ENCODE assay signal across 26 mouse cellular contexts in the genomic region with DNA sequence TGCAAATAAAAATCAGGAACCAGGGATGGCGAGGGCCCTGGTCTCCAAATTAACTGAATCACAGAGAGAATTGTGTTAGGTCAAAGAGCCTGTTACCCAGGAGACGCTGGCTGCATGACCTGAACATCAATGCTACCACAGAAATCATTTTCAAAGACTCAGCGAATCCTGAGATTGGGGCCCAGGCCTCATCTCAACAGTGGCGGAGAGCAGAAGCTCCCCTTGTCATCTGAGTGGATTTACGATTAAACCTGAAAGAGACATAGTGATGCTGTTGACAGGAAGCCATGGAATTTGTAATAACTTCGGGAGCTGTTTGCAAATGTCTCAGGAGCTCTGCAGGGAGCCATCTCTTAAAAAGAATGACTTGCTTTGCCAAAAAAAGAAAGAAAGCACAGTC.
DNase-seq lines count a peak whose midpoint lies in the region; ATAC-seq lines count a peak whose summit lies in the region.
"Had no signal": no experiment of that assay in that cellular context is flagged by ENCODE, and none has a peak within 500 bp of the region (broad histone marks: within the 10 kb centered on the region; RNA-seq: fewer than 3 reads in every experiment).

No protein-coding gene starts in this region.

- no peak overlapping the region for H3K27ac ChIP-seq in hindbrain, embryonic 16.5 days (ENCODE audit: low read depth, low read length)
- no peak overlapping the region for H3K27ac ChIP-seq in hindbrain, embryonic 13.5 days
- H3K27ac ChIP-seq in midbrain, embryonic 14.5 days (replicated peaks; ENCODE audit: low read depth, low read length) = peak overlapping the region; percentile 57
- H3K27ac ChIP-seq: forebrain, embryonic 13.5 days; heart, embryonic 13.5 days; left cerebral cortex, adult 2 months; liver, embryonic 13.5 days; stomach, embryonic 15.5 days had no signal

- DNase-seq in embryo, embryonic 10 days (ENCODE audit: low spot score) = peak; percentile 37
- DNase-seq in embryo, embryonic 9.5 days (ENCODE audit: extremely low spot score) = no peak
- DNase-seq in embryo, embryonic 11 days = peak; percentile 35
- peak; percentile 54 for DNase-seq in midbrain, embryonic 14.5 days
- DNase-seq in kidney, postnatal 25 days = no peak
- DNase-seq: adrenal gland, adult 8-10 months; cerebellum, adult 18-20 months; cerebellum, postnatal 14 days; heart, adult 18-20 months; heart, postnatal 14 days; kidney, postnatal 4 days; liver, embryonic 13.5 days; lung, adult 2 months; lung, postnatal 14 days; thymus, adult 18-20 months; thymus, postnatal 36 days had no signal

- no peaks in the 10 kb centered on the region for H3K36me3 ChIP-seq in hindbrain, embryonic 16.5 days (ENCODE audit: control insufficient read depth, insufficient read depth, low read length)
- no peaks in the 10 kb centered on the region for H3K36me3 ChIP-seq in hindbrain, embryonic 13.5 days
- H3K36me3 ChIP-seq in midbrain, embryonic 14.5 days (ENCODE audit: control insufficient read depth, insufficient read depth, low read length) = no peaks in the 10 kb centered on the region
- H3K36me3 ChIP-seq: heart, embryonic 13.5 days; liver, embryonic 13.5 days; stomach, embryonic 15.5 days had no signal

- ATAC-seq in hindbrain, embryonic 16.5 days = peak; percentile 54; the same call in 1 of the 2 replicates
- no peak for ATAC-seq in hindbrain, embryonic 13.5 days (ENCODE audit: low FRiP score)
- no peak for ATAC-seq in midbrain, embryonic 14.5 days (ENCODE audit: low FRiP score, low TSS enrichment)
- ATAC-seq in erythroblast, adult 5-6 weeks (replicated peaks; ENCODE audit: low FRiP score, poor library complexity, severe bottlenecking) = no peak
- ATAC-seq: activated CD4-positive, CD25-positive, alpha-beta regulatory T cell, adult 4 months; forebrain, embryonic 13.5 days; intestine, postnatal 0 days had no signal

- H3K9me3 ChIP-seq in hindbrain, embryonic 16.5 days (ENCODE audit: control insufficient read depth, low read length) = no peaks in the 10 kb centered on the region
- H3K9me3 ChIP-seq in hindbrain, embryonic 13.5 days = no peaks in the 10 kb centered on the region
- no peaks in the 10 kb centered on the region for H3K9me3 ChIP-seq in midbrain, embryonic 14.5 days (ENCODE audit: control insufficient read depth, low read length)
- H3K9me3 ChIP-seq: forebrain, embryonic 13.5 days; heart, embryonic 13.5 days; liver, embryonic 13.5 days; stomach, embryonic 15.5 days had no signal

- H3K27me3 ChIP-seq in hindbrain, embryonic 16.5 days (replicated peaks; ENCODE audit: control insufficient read depth, insufficient read depth, low read length) = no peaks in the 10 kb centered on the region
- no peaks in the 10 kb centered on the region for H3K27me3 ChIP-seq in hindbrain, embryonic 13.5 days
- H3K27me3 ChIP-seq in midbrain, embryonic 14.5 days (ENCODE audit: control insufficient read depth, insufficient read depth, low read length) = no peaks in the 10 kb centered on the region
- H3K27me3 ChIP-seq: forebrain, embryonic 13.5 days; heart, embryonic 13.5 days; liver, embryonic 13.5 days; stomach, embryonic 15.5 days had no signal

- 13% methylated on average over 6 of the region's 6 CpGs for WGBS in hindbrain, embryonic 16.5 days
- WGBS in hindbrain, embryonic 13.5 days = 16% methylated on average over 6 of the region's 6 CpGs
- WGBS in midbrain, embryonic 14.5 days = 6% methylated on average over 6 of the region's 6 CpGs

- H3K4me2 ChIP-seq in hindbrain, embryonic 16.5 days (ENCODE audit: low read length) = no peak overlapping the region
- H3K4me2 ChIP-seq in hindbrain, embryonic 13.5 days = no peak overlapping the region
- no peak overlapping the region for H3K4me2 ChIP-seq in midbrain, embryonic 14.5 days (ENCODE audit: low read length)
- H3K4me2 ChIP-seq: forebrain, embryonic 13.5 days; heart, embryonic 13.5 days; liver, embryonic 13.5 days; stomach, embryonic 15.5 days had no signal

- no peak overlapping the region for H3K4me3 ChIP-seq in hindbrain, embryonic 16.5 days (ENCODE audit: low read length)
- no peak overlapping the region for H3K4me3 ChIP-seq in hindbrain, embryonic 13.5 days
- no peak overlapping the region for H3K4me3 ChIP-seq in midbrain, embryonic 14.5 days (replicated peaks; ENCODE audit: low read depth, low read length)
- H3K4me3 ChIP-seq: erythroblast, embryonic 14.5 days; forebrain, embryonic 13.5 days; heart, embryonic 13.5 days; left cerebral cortex, adult 2 months; liver, embryonic 13.5 days; stomach, embryonic 15.5 days had no signal

- H3K4me1 ChIP-seq in hindbrain, embryonic 16.5 days (ENCODE audit: control insufficient read depth, insufficient read depth, low read depth, low read length) = peaks cover 12% of the 10 kb centered on the region
- H3K4me1 ChIP-seq in hindbrain, embryonic 13.5 days (replicated peaks) = peaks cover 24% of the 10 kb centered on the region
- peaks cover 20% of the 10 kb centered on the region for H3K4me1 ChIP-seq in midbrain, embryonic 14.5 days (ENCODE audit: control insufficient read depth, insufficient read depth, low read length)
- H3K4me1 ChIP-seq: liver, embryonic 13.5 days; stomach, embryonic 15.5 days had no signal

- no peak overlapping the region for H3K9ac ChIP-seq in hindbrain, embryonic 16.5 days (ENCODE audit: low read depth, low read length)
- no peak overlapping the region for H3K9ac ChIP-seq in hindbrain, embryonic 13.5 days
- H3K9ac ChIP-seq in midbrain, embryonic 14.5 days (replicated peaks; ENCODE audit: low read length) = peak overlapping the region; percentile 20; the same call in 1 of the 2 replicates
- H3K9ac ChIP-seq: forebrain, embryonic 13.5 days; heart, embryonic 13.5 days; liver, embryonic 13.5 days; stomach, embryonic 15.5 days had no signal

Comparison
In these comparisons a context has a peak if more than half of its experiments do, and no peak if none do; other contexts are left out.
1. DNase-seq: peak in embryo, embryonic 10 days (single experiment), embryo, embryonic 11 days (single experiment) and midbrain, embryonic 14.5 days (single experiment); none in embryo, embryonic 9.5 days (single experiment) and kidney, postnatal 25 days (0 of 2).